Mouse (Mus musculus): ENCODE results near the gene Daxx.

DNA sequence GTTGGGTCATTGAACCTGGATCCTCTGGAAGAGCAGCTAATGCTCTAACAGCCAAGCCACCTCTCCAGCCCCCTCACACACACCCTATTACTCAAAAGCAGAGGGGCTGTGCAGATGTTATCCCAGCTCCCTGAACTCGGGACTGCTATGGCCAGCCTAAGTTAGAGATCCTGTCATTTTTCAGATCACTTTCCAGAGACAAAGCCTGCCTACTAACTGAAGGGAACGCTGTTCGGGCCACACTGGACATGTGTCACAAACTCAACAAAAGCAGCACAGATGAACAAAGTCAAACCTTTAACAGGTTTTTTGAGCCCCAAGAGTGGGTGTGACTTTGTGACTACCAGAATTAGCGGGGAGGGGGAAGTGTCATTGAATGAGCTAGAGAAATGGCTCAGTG lies 43.7 kb downstream of the Daxx start:
- TF ChIP-seq CTCF (IDR thresholded peaks at IDR 0.05; ENCODE audit: low read depth, low read length) (no peak), POLR2A (IDR thresholded peaks at IDR 0.05; ENCODE audit: borderline replicate concordance, low read depth, low read length) (no peak)
